Mouse (Mus musculus) lung, postnatal 0 days (tissue): ENCODE measurements around the gene Foxi3.

Experiments
- CTCF ChIP-seq: IDR thresholded peaks from 2 replicates; pipeline ENCODE4 v1.5.1; 2016; ENCODE audit warnings: antibody characterized with exemption, mild to moderate bottlenecking
- EP300 ChIP-seq: IDR thresholded peaks from 2 replicates; pipeline ENCODE4 v1.6.1; 2016; ENCODE audit warnings: antibody characterized with exemption, mild to moderate bottlenecking, control low read depth

GRCm38 (mm10) chr6:70968291-70968690, 12.0 kb downstream of the Foxi3 start:
- no peak for TF ChIP-seq CTCF
- TF ChIP-seq EP300 = no peak
